Mouse (Mus musculus) midbrain, embryonic 14.5 days (tissue): Measurements from ENCODE around the gene Spag7. TPM values are rescaled to one million over a fixed set of nuclear protein-coding genes. Genes with fewer than 3 reads are reported as not detected.

Experiments used
- ATAC-seq: fragments of 200-750 bp; cut with Nextera tagmentation; 2 replicates; pipeline ENCODE4 v1.8.0; 2017; ENCODE audit warnings: moderate number of reproducible peaks, moderate library complexity; ENCODE audit not compliant: low FRiP score, low TSS enrichment
- DNase-seq: peaks from one replicate; pipeline ENCODE4 v3.0.0-alpha.2; 2015
- H3K27ac ChIP-seq: fragments of 300-500 bp; sonication (generic); replicated peaks from 2 replicates; pipeline ENCODE4 v1.5.1; 2014; ENCODE audit warnings: mild to moderate bottlenecking, low read depth, low read length, moderate library complexity
- H3K27me3 ChIP-seq: fragments of 300-500 bp; sonication (generic); 2 replicates; pipeline ENCODE4 v1.6.1; 2014; ENCODE audit warnings: low read length, control low read depth, mixed read lengths; ENCODE audit not compliant: control insufficient read depth, insufficient read depth
- H3K36me3 ChIP-seq: fragments of 300-500 bp; sonication (generic); 2 replicates; pipeline ENCODE4 v1.6.1; 2014; ENCODE audit warnings: low read length, control low read depth; ENCODE audit not compliant: control insufficient read depth, insufficient read depth
- H3K4me1 ChIP-seq: fragments of 300-500 bp; sonication (generic); 2 replicates; pipeline ENCODE4 v1.6.1; 2014; ENCODE audit warnings: mild to moderate bottlenecking, antibody characterized with exemption, low read length, control low read depth; ENCODE audit not compliant: control insufficient read depth, insufficient read depth
- H3K4me2 ChIP-seq: fragments of 300-500 bp; sonication (generic); 2 replicates; pipeline ENCODE4 v1.6.1; 2014; ENCODE audit warnings: mild to moderate bottlenecking, low read length, moderate library complexity
- H3K4me3 ChIP-seq: fragments of 300-500 bp; sonication (generic); replicated peaks from 2 replicates; pipeline ENCODE4 v1.5.1; 2014; ENCODE audit warnings: low read depth, low read length
- H3K9ac ChIP-seq: fragments of 300-500 bp; sonication (generic); replicated peaks from 2 replicates; pipeline ENCODE4 v1.6.1; 2014; ENCODE audit warnings: mild to moderate bottlenecking, low read length, moderate library complexity
- H3K9me3 ChIP-seq: fragments of 300-500 bp; sonication (generic); 2 replicates; pipeline ENCODE4 v1.6.1; 2016; ENCODE audit warnings: low read length, control low read depth, mixed read lengths; ENCODE audit not compliant: control insufficient read depth
- WGBS: fragments of 180-500 bp; shearing (Covaris S2); extraction: QIAGEN DNeasy Blood & Tissue Kit; methylation state at CpG from one replicate; pipeline ENCODE4 v1.1.7; 2014; 5-methylcytosine and 5-hydroxymethylcytosine counted together
- polyA plus RNA-seq: library from polyadenylated mRNA; unstranded; fragments of >200 nt; fragmentation: Nextera tagmentation; extraction: Ambion mirVana; gene quantifications from 2 replicates; pipeline ENCODE4 v1.2.1, GENCODE M21; 2014

Gene Spag7
- polyA plus RNA-seq, 1 experiment from 2014 or later, result 101 TPM

DNA sequence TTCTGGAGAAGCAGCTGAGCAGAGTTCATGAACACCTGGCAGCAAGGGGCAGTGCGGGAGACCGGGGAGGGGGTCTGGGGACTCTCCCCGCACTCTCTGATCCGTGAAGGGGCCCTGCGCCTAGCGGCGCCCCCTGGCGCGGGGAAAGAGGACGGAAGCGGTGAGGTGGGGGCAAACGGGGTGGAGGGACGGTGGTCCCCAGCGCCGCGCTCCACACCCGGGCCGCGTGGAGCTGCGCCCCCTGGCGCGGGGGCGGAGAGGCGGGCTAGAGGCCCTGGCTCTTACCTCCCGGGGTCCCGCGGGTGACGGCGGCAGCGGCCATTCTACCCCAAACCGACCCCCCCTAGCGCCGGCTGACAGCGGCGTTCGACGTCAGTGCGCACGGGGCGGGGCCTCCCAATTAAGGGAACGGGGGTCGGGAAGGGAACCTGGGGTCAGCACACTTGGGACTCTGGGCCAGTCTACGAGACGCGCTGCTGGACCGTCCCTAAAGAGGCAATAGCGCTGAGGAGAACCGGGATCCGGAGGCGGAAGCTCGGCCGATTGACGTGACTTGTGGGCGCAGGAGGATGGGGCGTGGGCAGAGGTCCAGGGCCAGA, 18.5 kb upstream of the Spag7 start, which contains the start of gene Camta2:
TSS of gene Camta2 (minus strand) at position 505 of the 599 bp plus-strand sequence.
- peak within 1 kb of the TSS; percentile 84 for H3K9ac ChIP-seq
- H3K9me3 ChIP-seq, result no peaks in the 10 kb centered on the region
- peak; percentile 91 for DNase-seq
- no peaks in the 10 kb centered on the region for H3K27me3 ChIP-seq
- under 1% methylated on average over 55 of the region's 55 CpGs for WGBS
- peak within 1 kb of the TSS; percentile 91 for H3K4me3 ChIP-seq
- H3K4me2 ChIP-seq, result peak within 1 kb of the TSS; percentile 85
- ATAC-seq, result peak; percentile 85
- H3K36me3 ChIP-seq, result peaks cover 18% of the 10 kb centered on the region
- peak within 1 kb of the TSS; percentile 85 for H3K27ac ChIP-seq
- H3K4me1 ChIP-seq, result peaks cover 21% of the 10 kb centered on the region

DNA sequence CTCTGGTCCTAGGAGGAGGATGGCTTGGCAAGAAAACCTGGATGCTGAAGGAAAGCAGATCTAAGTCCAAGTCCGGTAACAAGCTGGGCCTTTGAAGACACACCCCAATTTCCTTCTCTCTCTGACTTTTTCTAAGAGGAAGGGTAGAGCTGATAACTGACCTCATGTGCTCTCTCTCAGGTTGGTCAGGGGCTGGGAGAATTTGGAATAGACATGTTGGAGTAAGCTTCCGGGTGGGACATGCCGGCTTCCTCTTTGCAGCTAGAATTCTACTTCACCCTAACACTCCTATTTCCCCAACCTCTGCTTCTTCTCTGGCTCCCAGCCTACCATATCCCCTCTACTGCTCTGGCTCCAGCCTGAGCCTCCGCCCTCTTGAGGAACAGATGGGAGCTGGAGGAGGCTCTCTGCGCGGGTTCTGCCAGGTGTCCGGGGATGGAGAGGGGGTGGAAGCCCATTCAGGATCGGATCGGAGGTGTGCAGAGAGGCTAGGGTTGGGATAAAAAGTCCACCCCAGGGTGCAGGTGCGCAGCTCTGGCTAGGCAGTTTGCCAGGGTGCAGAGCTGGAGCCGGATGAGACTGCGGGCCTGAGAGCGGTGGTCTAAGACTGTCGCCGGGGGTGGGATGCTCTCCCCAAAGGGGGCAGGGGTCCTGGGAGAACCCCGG, 17.8 kb upstream of the Spag7 start:
- Histone ChIP-seq H3K27me3 (no peaks in the 10 kb centered on the region), H3K4me3 (peak overlapping the region; percentile 91), H3K4me1 (peaks cover 28% of the 10 kb centered on the region), H3K9me3 (no peaks in the 10 kb centered on the region), H3K9ac (peak overlapping the region; percentile 84), H3K27ac (peak overlapping the region; percentile 85), H3K36me3 (peaks cover 25% of the 10 kb centered on the region), H3K4me2 (peak overlapping the region; percentile 85)
- ATAC-seq (peak; percentile 63; the same call in 1 of the 2 replicates), DNase-seq (peak; percentile 59)
- 4% methylated on average over 16 of the region's 16 CpGs for WGBS

DNA sequence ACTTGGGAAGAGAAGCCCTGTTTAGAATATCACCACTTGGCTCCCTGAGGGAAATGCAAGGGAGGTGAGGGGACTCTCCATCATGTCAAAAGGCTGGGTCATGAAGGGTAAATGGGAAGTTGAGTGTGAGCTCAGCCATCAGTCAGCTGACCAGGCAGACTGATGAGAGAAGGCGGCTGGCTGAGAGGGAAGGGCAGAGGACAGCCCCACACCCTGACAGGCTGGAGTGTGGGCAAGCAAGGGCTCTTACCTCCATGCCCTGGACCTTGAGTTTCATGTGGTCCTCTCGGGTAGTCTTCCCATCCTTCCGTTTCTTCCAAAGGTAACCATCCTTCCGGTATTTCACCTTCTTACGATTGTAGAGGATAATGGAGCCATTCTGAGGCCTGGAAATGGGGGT, 14.4 kb upstream of the Spag7 start:
- no peaks in the 10 kb centered on the region for H3K9me3 ChIP-seq
- no peak overlapping the region for H3K4me3 ChIP-seq
- no peak for ATAC-seq
- DNase-seq, result no peak
- H3K4me1 ChIP-seq, result peaks cover 24% of the 10 kb centered on the region
- peaks cover 43% of the 10 kb centered on the region for H3K36me3 ChIP-seq
- no peaks in the 10 kb centered on the region for H3K27me3 ChIP-seq
- H3K4me2 ChIP-seq, result no peak overlapping the region
- no peak overlapping the region for H3K27ac ChIP-seq
- 93% methylated on average over 5 of the region's 5 CpGs for WGBS
- H3K9ac ChIP-seq, result no peak overlapping the region

DNA sequence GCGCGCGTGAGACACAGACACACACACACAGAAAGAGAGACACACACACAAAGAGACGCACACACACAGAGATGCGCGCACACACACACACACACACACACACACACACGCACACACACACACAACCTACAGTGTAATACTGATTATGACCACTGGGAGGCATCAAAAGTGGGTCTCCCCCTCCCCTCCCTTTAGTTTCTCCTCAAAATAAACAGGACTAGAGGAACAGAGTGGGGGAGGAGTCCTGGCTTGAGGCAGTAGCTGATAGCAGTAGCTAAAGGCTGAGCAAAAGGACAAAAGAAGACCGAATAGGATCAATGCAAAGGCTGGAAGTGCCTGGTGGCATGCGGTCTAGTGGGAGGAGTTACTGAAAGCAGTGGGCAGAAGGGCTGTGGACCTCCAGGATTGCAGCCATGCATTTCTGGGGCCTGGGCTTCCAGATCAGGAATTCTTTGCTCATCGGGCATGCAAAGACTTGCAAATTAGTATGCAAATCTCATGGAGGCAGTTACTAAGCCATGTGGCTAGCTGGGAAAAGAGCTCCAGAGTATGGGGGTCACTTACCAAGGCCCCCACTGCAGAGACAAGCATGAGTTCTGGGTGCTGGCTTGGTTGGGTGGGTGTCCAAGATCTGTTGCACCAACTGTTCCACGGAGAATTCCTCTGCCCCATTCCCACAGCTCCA, 12.8 kb upstream of the Spag7 start:
- Histone ChIP-seq H3K27ac (peak overlapping the region; percentile 62), H3K4me2 (peak overlapping the region; percentile 19; the same call in 1 of the 2 replicates), H3K9ac (no peak overlapping the region), H3K36me3 (peaks cover 50% of the 10 kb centered on the region), H3K9me3 (no peaks in the 10 kb centered on the region), H3K4me1 (peaks cover 17% of the 10 kb centered on the region), H3K4me3 (no peak overlapping the region), H3K27me3 (no peaks in the 10 kb centered on the region)
- peak; percentile 73 for ATAC-seq
- 8% methylated on average over 11 of the region's 11 CpGs for WGBS
- DNase-seq, result peak; percentile 85

DNA sequence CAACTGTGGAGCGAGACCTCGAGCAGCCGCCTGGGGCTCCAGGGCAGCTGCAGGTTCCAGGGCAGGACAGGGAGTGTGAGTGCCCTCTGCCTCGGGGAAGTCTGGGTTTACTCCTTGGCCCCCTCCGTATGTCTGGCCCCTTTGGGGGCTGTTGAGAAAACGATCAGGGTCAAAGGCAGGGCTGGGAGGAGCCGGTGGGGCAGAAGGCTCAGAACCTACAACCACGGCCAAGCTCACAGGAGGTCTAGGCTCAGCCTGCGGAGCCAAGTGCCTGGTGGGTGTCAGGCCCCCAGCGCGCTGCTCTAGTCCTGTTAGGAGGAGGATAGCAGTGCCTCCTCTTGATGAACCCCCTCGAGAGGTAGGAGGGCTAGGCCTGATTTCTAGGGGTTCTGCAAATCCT, 12.0 kb upstream of the Spag7 start:
- peaks cover 10% of the 10 kb centered on the region; the same call in 1 of the 2 replicates for H3K4me1 ChIP-seq
- H3K27me3 ChIP-seq, result no peaks in the 10 kb centered on the region
- H3K36me3 ChIP-seq, result peaks cover 57% of the 10 kb centered on the region
- H3K4me3 ChIP-seq, result no peak overlapping the region
- H3K9me3 ChIP-seq, result no peaks in the 10 kb centered on the region
- 70% methylated on average over 12 of the region's 12 CpGs for WGBS
- ATAC-seq, result 0 out of 2 replicates have a peak, but pooled peaks have one; percentile 6
- no peak overlapping the region for H3K9ac ChIP-seq
- peak overlapping the region; percentile 42; the same call in 1 of the 2 replicates for H3K27ac ChIP-seq
- H3K4me2 ChIP-seq, result no peak overlapping the region
- DNase-seq, result no peak

DNA sequence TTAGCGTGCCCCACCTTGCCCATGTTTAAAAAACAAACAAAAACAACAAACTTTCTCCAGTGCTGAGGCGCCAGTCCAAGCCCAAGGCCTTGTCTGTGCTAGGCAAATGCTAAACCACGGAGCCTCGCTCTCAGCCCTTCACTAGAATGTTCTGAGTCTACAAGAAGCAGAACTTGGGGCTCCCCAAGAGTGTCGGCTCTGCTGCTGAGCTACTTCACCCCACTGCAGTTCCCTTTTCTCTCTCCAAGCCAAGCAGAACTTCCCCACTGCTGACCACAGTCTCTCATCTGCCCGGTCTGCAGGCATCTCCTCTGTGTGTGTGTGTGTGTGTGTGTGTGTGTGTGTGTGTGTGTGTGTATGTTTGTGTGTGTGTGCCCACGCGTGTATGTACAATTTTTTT, 10.7 kb upstream of the Spag7 start:
- no peak overlapping the region for H3K4me2 ChIP-seq
- no peaks in the 10 kb centered on the region for H3K27me3 ChIP-seq
- no peak overlapping the region for H3K9ac ChIP-seq
- peaks cover 10% of the 10 kb centered on the region; the same call in 1 of the 2 replicates for H3K4me1 ChIP-seq
- ATAC-seq, result no peak
- H3K27ac ChIP-seq, result no peak overlapping the region
- DNase-seq, result no peak
- no peaks in the 10 kb centered on the region for H3K9me3 ChIP-seq
- H3K36me3 ChIP-seq, result peaks cover 69% of the 10 kb centered on the region
- 92% methylated on average over 8 of the region's 8 CpGs for WGBS
- no peak overlapping the region for H3K4me3 ChIP-seq

DNA sequence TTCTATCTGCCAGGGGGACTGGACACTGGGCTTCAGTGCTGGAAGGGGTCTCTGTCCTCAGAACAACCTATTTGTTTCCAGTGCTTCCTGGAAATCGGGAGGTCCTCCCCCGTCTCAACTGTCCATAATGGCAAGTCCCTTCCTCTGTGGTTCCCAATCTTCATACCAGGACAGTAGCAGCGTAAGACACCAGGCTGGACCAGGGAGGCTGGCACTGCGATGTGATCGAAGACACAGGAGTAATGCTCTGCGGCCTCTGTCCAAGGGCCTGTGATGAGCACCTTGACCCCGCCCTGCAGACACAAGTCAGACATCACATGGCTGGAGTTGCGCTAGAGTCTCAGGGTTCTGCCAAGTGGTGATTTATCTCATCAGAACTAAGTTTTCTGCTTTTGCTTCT, 10.1 kb upstream of the Spag7 start:
- Histone ChIP-seq H3K4me2 (no peak overlapping the region), H3K36me3 (peaks cover 68% of the 10 kb centered on the region), H3K9ac (no peak overlapping the region), H3K27me3 (no peaks in the 10 kb centered on the region), H3K4me1 (peaks cover 10% of the 10 kb centered on the region; the same call in 1 of the 2 replicates), H3K9me3 (no peaks in the 10 kb centered on the region), H3K27ac (no peak overlapping the region), H3K4me3 (no peak overlapping the region)
- no peak for DNase-seq
- no peak for ATAC-seq
- 96% methylated on average over 8 of the region's 8 CpGs for WGBS

GRCm38 (mm10) chr11:70678576-70678975, 9.4 kb upstream of the Spag7 start:
- Histone ChIP-seq H3K36me3 (peaks cover 67% of the 10 kb centered on the region), H3K4me1 (peaks cover 10% of the 10 kb centered on the region; the same call in 1 of the 2 replicates), H3K9me3 (no peaks in the 10 kb centered on the region), H3K4me3 (no peak overlapping the region), H3K27me3 (no peaks in the 10 kb centered on the region), H3K9ac (no peak overlapping the region), H3K4me2 (no peak overlapping the region), H3K27ac (no peak overlapping the region)
- DNase-seq, result no peak
- ATAC-seq, result no peak
- 73% methylated on average over 2 of the region's 2 CpGs for WGBS
